Mouse (Mus musculus) forebrain, postnatal 0 days (tissue): ENCODE data around the gene Mtmr14. TPM values are rescaled to one million over a fixed set of nuclear protein-coding genes. Genes with fewer than 3 reads are reported as not detected.

ENCODE experiments used
- ATAC-seq: fragments of 200-750 bp; cut with Nextera tagmentation; 2 replicates; pipeline ENCODE4 v1.8.0; 2017; ENCODE audit warnings: mild to moderate bottlenecking, moderate library complexity
- DNase-seq: peaks from one replicate; pipeline ENCODE4 v3.0.0-alpha.2; 2015
- H3K27ac ChIP-seq: fragments of 300-500 bp; sonication (generic); 2 replicates; pipeline ENCODE4 v1.5.1; 2014; ENCODE audit warnings: low read depth, mild to moderate bottlenecking, antibody characterized with exemption, low read length, moderate library complexity, mixed read lengths
- H3K27me3 ChIP-seq: fragments of 300-500 bp; sonication (generic); 2 replicates; pipeline ENCODE4 v1.6.1; 2014; ENCODE audit warnings: mild to moderate bottlenecking, low read length, mixed read lengths; ENCODE audit not compliant: insufficient read depth
- H3K36me3 ChIP-seq: fragments of 300-500 bp; sonication (generic); 2 replicates; pipeline ENCODE4 v1.6.1; 2014; ENCODE audit warnings: mild to moderate bottlenecking, moderate library complexity; ENCODE audit not compliant: insufficient read depth
- H3K4me1 ChIP-seq: fragments of 300-500 bp; sonication (generic); 2 replicates; pipeline ENCODE4 v1.6.1; 2014; ENCODE audit warnings: antibody characterized with exemption; ENCODE audit not compliant: insufficient read depth
- H3K4me2 ChIP-seq: fragments of 300-500 bp; sonication (generic); 2 replicates; pipeline ENCODE4 v1.6.1; 2014; ENCODE audit warnings: low read depth, mild to moderate bottlenecking, moderate library complexity
- H3K4me3 ChIP-seq: fragments of 300-500 bp; sonication (generic); 2 replicates; pipeline ENCODE4 v1.5.1; 2014; ENCODE audit warnings: low read depth, low read length, mixed read lengths
- H3K9ac ChIP-seq: fragments of 300-500 bp; sonication (generic); 2 replicates; pipeline ENCODE4 v1.6.1; 2014; ENCODE audit warnings: mild to moderate bottlenecking
- H3K9me3 ChIP-seq: fragments of 300-500 bp; sonication (generic); 2 replicates; pipeline ENCODE4 v1.6.1; 2016; ENCODE audit warnings: low read length
- CTCF ChIP-seq: sonication (generic); IDR thresholded peaks from 2 replicates; pipeline ENCODE4 v1.5.1; 2016; ENCODE audit warnings: antibody characterized with exemption, control low read depth, low read depth
- WGBS: fragments of 180-500 bp; shearing (Covaris S2); extraction: QIAGEN DNeasy Blood & Tissue Kit; methylation state at CpG from one replicate; pipeline ENCODE4 v1.1.7; 2014; 5-methylcytosine and 5-hydroxymethylcytosine counted together
- polyA plus RNA-seq: library from polyadenylated mRNA; unstranded; fragments of >200 nt; fragmentation: Nextera tagmentation; extraction: Ambion mirVana; gene quantifications from 2 replicates; pipeline ENCODE4 v1.2.1, GENCODE M21; 2015
- total RNA-seq: library from RNA; depleted of rRNA; stranded (reverse); fragments of >200 nt; gene quantifications from 2 replicates; pipeline ENCODE4 v1.2.3, GENCODE M21; 2014

Gene Mtmr14
- total and polyA plus RNA-seq, 2 experiments from 2014 or later, result 35.0 to 42.9 TPM

DNA sequence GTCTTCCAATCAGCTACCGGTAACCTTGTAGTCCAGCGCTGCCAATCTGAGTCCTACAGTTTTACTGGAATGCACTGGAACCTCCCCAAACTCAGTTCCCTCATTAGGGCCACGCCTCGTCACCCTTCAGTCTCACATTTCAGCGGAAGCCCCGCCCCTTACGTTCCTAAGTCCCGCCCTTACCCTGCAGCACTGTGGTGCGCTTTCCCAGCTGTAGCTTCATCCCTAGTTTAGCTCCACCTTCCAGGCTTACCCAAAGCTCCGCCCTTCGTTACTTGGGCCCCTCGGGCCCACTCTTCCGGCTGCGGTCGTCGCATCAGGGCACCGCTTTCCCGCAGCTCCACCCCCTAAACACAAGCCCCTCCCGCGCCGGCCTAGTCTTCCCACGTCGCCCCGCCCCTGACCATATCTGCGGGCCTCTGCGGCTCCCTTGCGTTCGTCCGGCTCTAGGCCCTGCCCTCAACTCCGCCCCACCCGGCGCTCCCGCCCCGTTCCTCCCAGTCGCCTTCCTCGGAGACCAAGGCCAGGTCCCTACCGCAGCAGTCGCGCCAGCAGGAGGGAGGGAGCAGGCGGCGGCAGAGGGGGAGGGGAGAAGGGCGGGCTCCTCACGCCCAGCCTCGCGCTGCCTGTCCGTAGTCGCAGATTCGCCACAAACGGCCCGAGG is 68.8 kb downstream of the Mtmr14 start:
- ATAC-seq (peak; percentile 96), DNase-seq (peak; percentile 98)
- H3K27ac ChIP-seq, result peak overlapping the region; percentile 97
- H3K27me3 ChIP-seq, result no peaks in the 10 kb centered on the region
- TF ChIP-seq CTCF, result no peak
- 1% methylated on average over 50 of the region's 50 CpGs for WGBS
- H3K4me1 ChIP-seq, result peaks cover 12% of the 10 kb centered on the region
- peak overlapping the region; percentile 92 for H3K4me3 ChIP-seq
- peak overlapping the region; percentile 97 for H3K4me2 ChIP-seq
- H3K36me3 ChIP-seq, result peaks cover 14% of the 10 kb centered on the region; the same call in 1 of the 2 replicates
- peak overlapping the region; percentile 95 for H3K9ac ChIP-seq
- H3K9me3 ChIP-seq, result no peaks in the 10 kb centered on the region

DNA sequence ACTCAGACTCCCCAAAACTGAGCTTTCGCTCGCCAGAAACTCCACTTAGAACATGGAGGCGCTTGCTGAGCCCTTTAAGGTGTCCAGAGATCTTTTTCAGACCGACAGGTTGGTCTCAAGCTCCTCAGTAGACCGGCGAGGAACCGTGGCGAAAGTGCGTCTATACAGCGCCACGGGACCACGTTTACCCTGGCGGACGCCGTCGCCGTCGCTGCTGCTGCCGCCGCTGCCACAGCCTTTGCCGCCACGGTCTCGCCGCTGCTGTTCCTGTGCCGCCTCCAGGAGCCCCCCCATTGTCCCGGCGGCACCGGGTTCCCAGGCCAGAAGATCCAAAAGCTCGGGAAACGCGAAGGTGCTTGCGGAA is 69.3 kb downstream of the Mtmr14 start, which contains the start of gene Brpf1:
Brpf1 (plus strand) TSS at position 152 of the 364 bp plus-strand sequence.
- TF ChIP-seq CTCF, result no peak
- Histone ChIP-seq H3K36me3 (peaks cover 14% of the 10 kb centered on the region), H3K9ac (peak within 1 kb of the TSS; percentile 95), H3K4me1 (peaks cover 12% of the 10 kb centered on the region), H3K4me2 (peak within 1 kb of the TSS; percentile 97), H3K27ac (peak within 1 kb of the TSS; percentile 97), H3K9me3 (no peaks in the 10 kb centered on the region), H3K27me3 (no peaks in the 10 kb centered on the region), H3K4me3 (peak within 1 kb of the TSS; percentile 92)
- DNase-seq, result no peak
- peak; percentile 67 for ATAC-seq
- 4% methylated on average over 32 of the region's 32 CpGs for WGBS

GRCm38 (mm10) chr6:113307481-113308121 is 70.0 kb downstream of the Mtmr14 start:
- TF ChIP-seq CTCF, result no peak
- no peaks in the 10 kb centered on the region for H3K9me3 ChIP-seq
- peak overlapping the region; percentile 92 for H3K4me3 ChIP-seq
- peak overlapping the region; percentile 95 for H3K9ac ChIP-seq
- H3K4me1 ChIP-seq, result peaks cover 12% of the 10 kb centered on the region
- peak overlapping the region; percentile 97 for H3K4me2 ChIP-seq
- peak; percentile 18 for DNase-seq
- ATAC-seq, result no peak
- H3K27me3 ChIP-seq, result no peaks in the 10 kb centered on the region
- peak overlapping the region; percentile 97 for H3K27ac ChIP-seq
- 1% methylated on average over 34 of the region's 34 CpGs for WGBS
- H3K36me3 ChIP-seq, result peaks cover 20% of the 10 kb centered on the region

GRCm38 (mm10) chr6:113308141-113308540 is 70.5 kb downstream of the Mtmr14 start:
- Histone ChIP-seq H3K9me3 (no peaks in the 10 kb centered on the region), H3K4me2 (peak overlapping the region; percentile 97), H3K9ac (peak overlapping the region; percentile 95), H3K36me3 (peaks cover 25% of the 10 kb centered on the region), H3K27ac (0 out of 2 replicates have a peak overlapping the region, but pooled peaks have one; percentile 97), H3K4me1 (peaks cover 12% of the 10 kb centered on the region), H3K4me3 (peak overlapping the region; percentile 92), H3K27me3 (no peaks in the 10 kb centered on the region)
- TF ChIP-seq CTCF, result peak; percentile 46; the same call in 1 of the 2 replicates
- DNase-seq (peak; percentile 53), ATAC-seq (no peak)
- WGBS, result 29% methylated on average over 5 of the region's 5 CpGs

DNA sequence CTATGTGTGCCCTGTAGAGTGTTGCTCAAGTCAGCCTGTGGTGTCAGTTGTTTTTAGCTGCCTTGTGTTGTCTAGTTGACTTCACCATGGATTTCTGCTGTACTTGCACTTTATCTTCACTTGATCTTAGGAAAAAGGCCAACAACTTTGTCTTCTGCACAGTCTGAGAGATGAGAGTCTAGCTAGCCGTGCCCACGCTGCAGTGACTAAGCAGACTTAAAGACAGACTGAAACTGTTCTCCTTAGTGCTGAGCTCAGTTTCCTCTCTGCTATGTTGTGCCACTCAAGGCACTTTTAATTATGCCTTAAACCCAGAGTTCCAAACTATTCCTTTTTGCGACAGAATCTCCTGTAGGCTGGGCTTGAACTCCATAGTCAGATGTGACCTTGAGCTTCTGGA is 78.3 kb downstream of the Mtmr14 start:
- H3K9me3 ChIP-seq, result no peaks in the 10 kb centered on the region
- 95% methylated on average over 3 of the region's 3 CpGs for WGBS
- TF ChIP-seq CTCF, result no peak
- H3K4me1 ChIP-seq, result no peaks in the 10 kb centered on the region
- H3K4me3 ChIP-seq, result no peak overlapping the region
- no peak for DNase-seq
- H3K27ac ChIP-seq, result no peak overlapping the region
- H3K27me3 ChIP-seq, result no peaks in the 10 kb centered on the region
- no peak overlapping the region for H3K4me2 ChIP-seq
- no peak for ATAC-seq
- no peak overlapping the region for H3K9ac ChIP-seq
- H3K36me3 ChIP-seq, result peaks cover 87% of the 10 kb centered on the region

DNA sequence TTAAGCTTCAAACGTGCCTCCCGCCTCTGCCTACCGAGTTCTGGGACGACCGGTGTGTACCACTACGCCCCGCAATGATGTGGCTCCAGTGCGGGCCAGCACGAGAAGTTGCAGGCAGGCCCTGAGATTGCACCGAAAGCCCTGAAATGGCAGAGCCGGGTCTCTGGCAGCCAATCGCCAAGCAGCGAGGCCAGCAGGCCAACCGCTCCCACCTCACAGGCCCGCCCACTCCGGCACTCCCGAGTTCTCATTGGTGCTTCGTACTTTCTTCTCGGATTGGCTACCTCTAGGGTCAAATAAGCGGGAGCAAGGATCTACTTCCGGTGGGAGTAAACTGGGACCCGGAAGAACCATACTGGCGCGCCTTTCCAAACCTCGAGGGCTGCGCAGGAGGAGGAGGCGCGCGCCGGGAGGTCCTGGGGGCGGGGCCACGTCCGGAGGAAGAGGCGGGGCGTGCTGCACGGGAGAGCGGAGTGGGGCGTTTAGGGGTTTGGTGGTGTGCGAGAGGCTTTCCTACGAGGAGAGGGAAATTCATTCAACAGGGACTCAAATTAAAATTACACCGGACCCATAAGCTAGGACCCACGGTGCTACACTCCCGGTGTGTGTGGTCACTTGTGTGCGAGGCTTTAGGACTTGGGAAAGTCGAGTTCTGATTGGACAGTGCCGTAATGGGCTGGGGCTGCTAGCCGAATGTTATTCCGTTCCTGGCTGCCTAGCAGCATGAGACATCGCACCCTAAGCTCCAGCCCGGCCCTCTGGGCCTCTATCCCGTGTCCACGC is 89.1 kb downstream of the Mtmr14 start, which contains the start of gene Ogg1:
Ogg1 (plus strand) TSS at position 440 of the 783 bp plus-strand sequence.
- H3K36me3 ChIP-seq, result peaks cover 46% of the 10 kb centered on the region
- no peaks in the 10 kb centered on the region for H3K9me3 ChIP-seq
- no peaks in the 10 kb centered on the region for H3K27me3 ChIP-seq
- peak within 1 kb of the TSS; percentile 52 for H3K4me3 ChIP-seq
- no peak for TF ChIP-seq CTCF
- peak within 1 kb of the TSS; percentile 88 for H3K4me2 ChIP-seq
- DNase-seq (peak; percentile 98), ATAC-seq (peak; percentile 99)
- H3K9ac ChIP-seq, result peak within 1 kb of the TSS; percentile 65
- 0 out of 2 replicates have a peak, but pooled peaks cover 4% of the 10 kb centered on the region for H3K4me1 ChIP-seq
- WGBS, result under 1% methylated on average over 52 of the region's 52 CpGs
- H3K27ac ChIP-seq, result peak within 1 kb of the TSS; percentile 84
